Mouse (Mus musculus): Measurements from ENCODE around the gene Rgs3.
A peak's percentile ranks its signal among the peaks of the same experiment; 100 is the strongest.

Rgs3 gene

DNA sequence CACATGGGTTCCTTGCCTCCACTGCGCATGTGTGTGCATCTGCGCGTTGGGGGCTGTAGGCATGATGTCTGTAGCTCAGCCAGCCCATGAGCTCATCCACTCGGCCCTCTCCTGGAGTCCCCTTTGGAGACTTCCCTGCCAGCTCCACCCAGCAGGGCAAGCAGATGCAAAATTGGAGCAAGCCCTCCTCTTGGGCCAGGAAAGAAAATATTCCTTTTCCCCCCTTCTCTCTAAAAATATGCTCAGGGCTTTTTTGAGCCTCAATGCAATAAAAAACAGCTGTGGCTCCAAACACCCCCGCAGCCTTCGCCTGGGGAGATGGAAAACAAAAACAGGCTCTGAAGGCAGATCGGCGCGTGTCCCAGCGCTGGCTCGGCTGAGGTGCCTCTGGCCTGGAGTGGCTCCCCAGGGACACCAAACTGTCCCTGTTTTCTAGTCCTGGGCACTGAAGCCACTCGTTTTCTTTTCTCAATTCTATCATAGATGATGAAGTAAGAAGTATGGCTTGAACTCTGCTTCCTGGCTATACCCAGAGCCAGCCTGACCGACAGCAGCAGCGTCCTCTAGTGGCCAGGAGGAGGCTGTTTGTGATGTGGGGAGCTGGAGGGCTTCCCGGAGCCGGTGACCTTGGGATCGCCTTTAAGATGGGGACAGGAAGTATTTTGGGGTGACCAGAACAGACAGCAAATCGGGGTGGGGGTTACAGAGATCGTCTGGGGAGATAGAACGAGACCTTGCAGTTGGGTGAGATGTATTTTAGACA, 168.1 kb downstream of the Rgs3 start:
- DNase-seq (ENCODE audit: low read depth): no peak

DNA sequence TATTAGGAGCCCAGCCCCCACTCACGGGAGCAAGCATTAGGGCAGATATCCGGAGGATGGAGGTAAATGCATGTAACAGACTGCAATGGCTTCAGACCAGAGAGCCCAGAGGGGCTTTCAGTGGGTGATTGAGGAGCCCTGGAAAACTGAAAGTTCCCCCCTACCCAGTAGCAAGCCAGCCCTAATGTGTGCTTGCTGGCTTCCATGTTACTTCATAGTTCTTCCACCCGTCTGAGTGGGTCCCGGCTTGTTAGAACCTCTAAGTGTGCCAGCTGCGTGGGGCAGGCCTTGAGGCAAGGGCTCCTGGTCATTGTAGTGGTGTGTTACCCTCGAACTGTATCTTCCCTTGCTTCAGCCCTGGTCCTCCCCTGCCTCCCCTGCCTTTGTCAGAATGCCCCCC, 168.8 kb downstream of the Rgs3 start:
- DNase-seq (ENCODE audit: low read depth): no peak

DNA sequence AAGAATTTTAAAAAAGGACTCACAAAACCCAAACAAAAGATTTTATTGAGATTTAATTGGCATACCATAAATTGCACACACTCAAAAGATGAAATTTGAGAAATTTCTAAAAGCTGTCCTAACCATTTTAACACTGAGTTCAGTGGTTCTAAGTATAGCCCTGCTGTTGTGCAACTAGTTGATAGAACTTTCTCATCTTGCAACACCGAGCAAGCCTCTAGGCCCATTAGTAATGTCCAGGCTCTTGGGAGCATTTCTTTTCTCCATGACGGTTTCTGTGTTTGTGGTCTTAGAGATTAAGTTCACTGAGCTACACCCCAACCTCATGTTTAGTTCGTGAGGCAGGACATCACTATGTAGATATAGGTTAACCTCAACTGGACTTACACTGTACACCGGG, 169.5 kb downstream of the Rgs3 start:
- peak; percentile 27 for DNase-seq (ENCODE audit: low read depth)

DNA sequence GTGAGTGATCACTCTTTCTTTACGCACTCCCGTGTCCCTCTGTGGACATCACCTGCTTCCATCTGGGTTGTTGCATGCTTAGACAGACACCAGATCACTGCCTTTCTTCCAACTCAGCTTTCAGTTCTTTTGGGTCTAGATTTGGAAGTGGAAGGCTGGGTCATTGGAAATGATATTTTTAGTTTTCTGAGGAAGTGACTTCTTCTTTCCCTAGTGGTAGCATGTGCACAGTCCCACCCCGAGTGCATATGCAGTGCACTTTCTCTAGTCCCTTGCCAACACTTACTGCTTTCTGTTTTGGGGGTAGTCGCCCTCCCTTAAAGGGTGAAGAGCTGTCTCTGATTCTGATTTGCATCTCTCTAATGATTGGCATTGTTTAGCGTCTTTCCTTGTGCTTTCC, 170.3 kb downstream of the Rgs3 start:
- DNase-seq (ENCODE audit: low read depth): no peak

DNA sequence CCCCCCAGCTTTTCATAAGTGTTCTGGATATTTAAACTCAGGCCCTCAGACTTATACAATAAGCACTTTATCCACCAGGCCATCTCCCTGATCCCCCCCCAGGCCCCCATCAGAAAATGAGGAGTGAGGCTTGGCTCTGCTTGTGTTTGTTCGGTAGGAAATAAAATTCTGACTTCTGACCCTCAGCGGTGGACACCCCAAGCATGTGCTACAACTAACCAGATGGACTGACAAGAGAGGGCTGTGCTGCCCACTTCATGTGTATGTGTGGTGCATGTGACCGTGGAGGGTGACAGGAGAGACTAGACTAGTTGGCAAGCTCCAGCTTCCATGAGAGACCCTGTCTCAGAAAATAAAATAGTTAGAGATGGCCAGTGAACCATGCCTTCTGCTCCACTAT, 171.2 kb downstream of the Rgs3 start:
- DNase-seq (ENCODE audit: low read depth): no peak

DNA sequence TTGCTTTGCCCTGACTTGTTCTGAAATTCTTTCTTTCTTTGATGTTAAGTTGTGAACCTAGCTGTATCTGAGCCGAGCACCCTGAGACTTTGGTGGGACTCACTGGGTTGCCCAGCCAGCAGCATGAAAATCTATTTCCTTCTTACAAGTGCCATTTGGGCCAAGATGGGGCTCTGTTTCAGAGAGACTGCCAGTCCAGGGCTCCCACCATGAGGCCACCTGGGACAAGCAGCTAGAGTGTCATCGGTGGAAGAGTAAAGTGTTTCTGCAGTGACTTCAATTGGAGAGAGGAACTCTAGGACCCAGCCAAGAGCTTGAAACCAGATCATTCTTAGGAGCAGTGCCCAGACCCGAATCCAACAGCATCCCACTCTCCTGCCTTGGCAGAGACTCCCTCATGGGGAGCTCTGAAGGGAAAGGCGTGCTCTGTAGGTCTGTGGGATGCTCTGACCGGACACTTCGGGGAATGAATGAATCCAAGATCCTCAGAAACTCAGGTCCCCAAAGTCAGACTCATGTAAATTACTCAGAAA, 171.9 kb downstream of the Rgs3 start:
- DNase-seq (ENCODE audit: low read depth): no peak

DNA sequence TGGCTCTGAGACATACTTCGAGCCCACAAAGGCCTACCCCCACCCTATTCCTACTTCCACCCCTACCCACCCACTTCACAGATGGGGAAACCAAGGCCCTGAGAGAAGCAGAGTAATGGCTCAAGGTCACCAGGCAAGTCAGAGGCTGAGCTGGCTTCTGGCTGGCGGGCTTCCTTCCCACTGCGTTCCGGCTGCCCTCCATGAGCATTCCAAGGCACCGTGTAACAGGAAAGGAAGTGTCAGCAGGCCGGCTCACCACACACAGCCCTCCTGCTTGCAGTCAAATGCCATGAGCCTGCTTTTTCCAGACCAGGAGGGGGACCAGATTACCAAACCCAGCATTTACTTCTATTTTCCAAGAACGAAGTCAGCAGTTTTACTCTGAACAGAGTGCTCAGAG, 172.4 kb downstream of the Rgs3 start:
- DNase-seq (ENCODE audit: low read depth): no peak

DNA sequence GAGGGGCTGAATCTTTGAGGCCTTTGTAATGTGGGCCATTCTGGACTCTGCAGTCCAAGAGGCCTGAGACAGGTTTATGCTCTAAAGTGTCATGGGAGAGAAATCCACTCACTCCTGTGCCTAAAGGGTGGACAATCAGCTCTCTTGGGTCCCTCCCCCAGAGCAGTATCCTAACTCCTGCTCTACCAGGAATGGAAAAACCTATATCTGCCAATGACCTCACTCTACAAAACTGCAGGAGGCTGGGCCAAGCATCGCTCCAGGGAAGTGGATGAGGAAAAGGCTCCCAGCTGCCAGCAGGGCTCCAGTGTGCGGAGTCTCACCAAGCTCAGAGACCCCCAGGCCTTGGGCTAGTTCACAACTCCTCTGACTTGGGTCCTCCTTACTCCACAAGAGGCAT, 173.2 kb downstream of the Rgs3 start:
- DNase-seq (ENCODE audit: low read depth): no peak

DNA sequence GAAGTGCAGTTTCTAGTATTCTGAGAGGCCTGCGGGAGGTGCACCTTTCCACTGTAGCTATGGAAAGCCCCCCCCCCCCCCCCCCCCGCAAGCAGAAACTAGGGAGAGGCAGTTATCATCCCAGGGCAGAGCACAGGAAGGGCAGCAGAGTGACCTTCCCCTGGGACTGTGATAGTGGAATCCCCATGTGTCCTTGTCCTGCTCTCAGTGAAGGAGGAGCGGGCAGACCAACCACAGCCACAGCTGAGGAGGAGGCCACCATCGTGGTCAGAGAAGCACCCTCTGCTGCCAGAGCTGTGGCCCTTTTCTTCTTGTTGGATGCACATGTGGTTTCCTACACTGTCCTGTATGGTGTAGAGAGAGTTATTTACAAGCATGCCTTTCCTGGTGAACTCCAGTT, 174.3 kb downstream of the Rgs3 start:
- no peak for DNase-seq (ENCODE audit: low read depth)

DNA sequence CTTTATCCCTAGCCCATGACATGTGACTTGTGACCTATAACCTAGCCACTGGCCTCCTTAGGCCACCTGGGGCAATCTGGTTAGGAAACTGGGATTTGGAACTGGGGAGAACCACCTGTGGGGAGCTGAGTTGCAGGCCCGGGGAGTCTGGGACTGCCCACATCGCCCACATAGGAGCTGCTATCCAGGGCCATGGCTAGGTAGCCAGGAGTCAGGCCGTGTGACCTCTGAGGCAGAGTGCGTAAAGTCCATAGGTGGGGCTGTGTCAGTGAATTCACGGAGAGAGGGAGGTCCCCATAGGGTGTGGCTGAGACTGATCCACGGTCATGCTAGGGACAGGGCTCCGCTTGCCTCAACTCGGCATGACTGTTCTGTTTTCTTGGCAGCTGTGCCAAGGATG, 175.6 kb downstream of the Rgs3 start:
- no peak for DNase-seq (ENCODE audit: low read depth)

DNA sequence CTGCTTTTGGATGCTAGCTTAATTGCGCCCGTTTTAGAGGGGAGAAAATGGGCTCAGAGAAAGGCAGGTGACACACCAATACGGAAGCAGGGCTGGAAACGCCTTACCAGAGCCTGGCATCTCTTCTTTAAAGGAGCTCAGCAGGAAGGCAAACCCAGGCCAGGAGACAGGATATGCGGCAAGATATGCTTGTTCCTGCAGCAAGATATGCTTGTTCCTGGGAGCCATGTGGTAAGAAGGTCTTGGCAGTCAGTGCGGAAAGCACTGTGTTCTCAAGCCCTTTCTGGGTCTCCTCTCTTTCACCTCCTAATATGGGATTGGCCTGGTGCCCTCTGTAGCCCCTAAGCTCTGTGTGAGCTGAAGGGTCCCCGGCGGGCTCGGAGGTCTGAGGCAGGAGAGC, 176.2 kb downstream of the Rgs3 start:
- DNase-seq (ENCODE audit: low read depth): no peak

DNA sequence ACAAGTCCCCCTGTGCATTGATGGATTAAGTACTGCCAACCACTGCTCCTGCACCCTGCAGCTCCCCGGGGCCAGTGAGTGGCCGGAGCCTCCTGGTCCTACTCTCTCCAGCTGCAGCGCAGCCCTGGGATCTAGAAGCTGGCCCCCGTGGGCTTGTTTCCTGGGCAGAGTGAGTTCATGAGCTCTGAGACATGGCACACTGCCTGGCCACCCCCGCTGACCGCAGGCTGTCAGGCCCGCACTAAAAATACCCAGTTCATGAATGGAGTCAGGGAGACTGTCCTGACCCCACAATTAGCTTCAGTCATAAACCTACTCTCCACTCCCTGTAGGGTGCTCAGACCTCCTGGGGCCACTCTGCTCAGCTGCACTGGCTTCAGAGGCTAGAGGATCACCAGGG, 176.8 kb downstream of the Rgs3 start:
- no peak for DNase-seq (ENCODE audit: low read depth)

DNA sequence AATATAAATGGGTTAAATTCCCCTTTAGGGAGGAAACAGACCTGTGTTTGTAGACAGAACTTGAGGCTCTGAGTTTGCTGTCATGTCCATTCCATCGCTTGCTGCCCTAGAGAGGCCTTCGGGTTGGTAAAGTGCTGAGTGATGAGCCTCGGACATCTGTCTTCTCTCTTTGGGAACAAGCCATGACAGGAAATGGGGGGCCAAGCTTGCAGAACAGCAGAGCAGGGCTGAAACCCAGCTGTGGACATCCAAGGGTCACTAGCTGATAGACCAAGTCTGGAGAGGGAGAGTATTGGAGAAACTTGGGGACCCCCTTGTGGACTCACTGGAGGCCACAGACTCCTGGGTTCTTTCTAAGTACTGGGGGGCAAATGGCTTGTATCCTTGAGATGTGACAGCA, 177.3 kb downstream of the Rgs3 start:
- DNase-seq (ENCODE audit: low read depth): no peak

DNA sequence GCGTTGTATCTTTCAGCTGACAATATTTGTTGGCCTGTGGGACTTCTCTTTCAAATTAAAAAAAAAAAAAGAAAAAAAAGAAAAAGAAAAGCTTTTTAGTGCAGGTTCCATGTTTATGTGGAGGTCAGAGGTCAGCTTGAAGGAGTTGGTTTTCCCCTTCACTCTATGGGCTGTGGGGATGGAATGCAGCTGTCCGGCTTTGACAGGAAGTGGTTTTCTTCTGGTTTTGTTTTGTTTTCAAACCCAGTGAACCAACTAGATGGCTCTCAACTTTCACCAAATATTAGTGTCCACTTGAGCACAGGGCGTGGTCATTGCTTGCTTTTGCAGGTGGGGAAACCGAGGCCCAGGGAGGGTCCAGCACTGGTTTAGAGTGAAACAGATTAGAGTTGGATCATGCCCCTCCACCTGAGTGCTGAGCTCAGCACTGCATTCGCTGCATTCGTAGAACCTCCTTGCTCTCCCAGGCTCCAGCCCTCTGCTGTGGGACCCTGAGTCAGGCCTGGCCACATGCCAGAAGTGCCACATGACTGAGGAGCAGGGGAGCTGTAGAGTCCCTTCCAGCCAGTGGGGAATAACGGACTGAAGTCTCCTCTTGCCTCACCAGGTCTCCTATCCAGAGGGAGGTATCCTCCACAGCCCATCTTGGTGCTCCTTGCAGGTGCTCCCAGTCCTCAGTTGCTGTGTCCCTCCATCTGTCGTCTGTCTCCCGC, 178.5 kb downstream of the Rgs3 start:
- peak; percentile 59 for DNase-seq (ENCODE audit: low read depth)

DNA sequence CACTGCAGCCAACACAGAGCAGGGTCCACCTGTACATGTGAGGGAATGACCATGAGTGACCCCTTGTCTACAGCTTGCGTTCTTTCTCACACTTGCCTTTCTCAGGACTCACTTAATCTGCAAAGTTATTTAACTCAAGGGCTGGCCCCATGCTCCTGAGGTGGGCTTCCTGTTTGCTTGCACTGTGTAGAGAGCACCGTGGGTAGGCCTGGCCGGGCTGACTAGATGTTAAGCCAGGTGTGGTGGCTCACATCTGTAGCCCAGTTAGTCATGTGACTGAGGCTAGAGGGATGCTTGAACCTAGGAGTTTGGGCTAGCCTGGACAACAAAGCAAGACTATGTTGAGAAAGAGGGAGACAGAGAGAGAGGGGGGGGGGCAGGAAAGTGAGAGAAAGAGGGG, 179.3 kb downstream of the Rgs3 start:
- no peak for DNase-seq (ENCODE audit: low read depth)

DNA sequence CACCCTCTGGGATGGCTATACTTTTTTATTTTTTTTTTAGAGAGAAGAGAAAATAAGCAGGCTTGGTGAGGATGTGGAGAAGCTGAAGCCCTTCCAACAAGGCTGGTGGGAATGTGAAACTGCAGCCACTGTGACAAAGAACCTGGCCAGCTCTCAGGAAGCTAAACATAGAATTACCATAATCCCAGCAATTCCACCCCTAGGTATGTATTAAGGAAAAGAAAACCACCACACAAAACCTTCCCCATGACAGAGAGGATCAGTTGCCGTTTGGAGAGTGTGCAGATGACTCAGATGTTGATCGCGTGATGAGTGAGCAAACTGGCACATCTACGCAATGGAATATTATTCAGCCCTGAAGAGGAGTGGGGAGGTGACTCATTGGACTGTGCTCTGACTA, 179.9 kb downstream of the Rgs3 start:
- no peak for DNase-seq (ENCODE audit: low read depth)

DNA sequence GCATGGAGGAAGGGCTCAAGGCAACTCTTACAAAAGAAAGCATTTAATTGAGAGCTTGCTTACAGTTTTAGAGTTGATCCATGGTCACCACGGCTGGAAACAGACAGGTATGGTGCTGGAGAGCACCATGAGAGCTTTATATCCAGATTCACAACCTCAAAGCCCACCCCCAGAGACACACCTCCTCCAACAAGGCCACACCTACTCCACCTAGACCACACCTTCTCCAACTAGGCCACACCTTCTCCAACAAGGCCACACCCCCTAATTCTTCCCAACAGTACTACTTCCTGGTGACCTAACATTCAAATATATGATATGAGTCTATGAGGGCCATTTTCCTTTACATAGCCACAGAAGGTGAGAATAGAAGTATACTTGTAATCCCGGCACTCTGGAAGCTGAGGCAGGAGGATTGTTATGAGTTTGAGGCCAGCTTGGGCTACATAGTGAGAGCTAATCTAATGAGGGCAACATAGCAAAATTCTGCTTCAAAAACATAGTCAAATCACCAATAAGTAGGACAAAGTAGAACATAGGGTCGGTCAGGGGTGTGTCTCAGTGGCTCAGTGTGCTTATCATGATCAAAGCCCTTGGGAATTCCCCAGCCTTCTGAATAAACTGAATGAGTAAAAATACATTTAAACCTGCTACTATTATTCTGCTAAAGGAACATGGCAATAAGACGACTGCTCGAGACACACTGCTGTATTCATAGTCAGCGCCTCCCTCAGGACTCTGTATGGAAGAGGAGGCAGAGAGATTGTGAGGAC, 180.8 kb downstream of the Rgs3 start:
- no peak for DNase-seq (ENCODE audit: low read depth)

DNA sequence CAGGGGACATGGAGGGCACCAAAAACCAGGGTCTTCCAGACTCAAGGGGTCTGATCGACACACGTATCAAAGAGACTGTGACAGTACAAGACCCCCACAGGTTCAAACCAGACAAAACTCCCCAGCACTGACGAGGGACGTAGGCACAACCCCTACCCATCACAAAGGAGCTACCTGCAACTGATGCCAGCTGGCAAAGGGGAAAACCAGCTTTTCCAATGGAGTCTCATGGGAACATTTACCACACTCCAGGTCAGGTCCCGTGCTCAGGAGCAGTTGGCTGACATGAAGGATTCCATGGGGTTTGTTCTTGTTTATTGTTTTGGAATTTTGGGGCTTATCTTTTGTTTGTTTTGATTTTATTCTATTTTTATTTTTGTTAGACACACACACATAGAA, 181.4 kb downstream of the Rgs3 start:
- no peak for DNase-seq (ENCODE audit: low read depth)

DNA sequence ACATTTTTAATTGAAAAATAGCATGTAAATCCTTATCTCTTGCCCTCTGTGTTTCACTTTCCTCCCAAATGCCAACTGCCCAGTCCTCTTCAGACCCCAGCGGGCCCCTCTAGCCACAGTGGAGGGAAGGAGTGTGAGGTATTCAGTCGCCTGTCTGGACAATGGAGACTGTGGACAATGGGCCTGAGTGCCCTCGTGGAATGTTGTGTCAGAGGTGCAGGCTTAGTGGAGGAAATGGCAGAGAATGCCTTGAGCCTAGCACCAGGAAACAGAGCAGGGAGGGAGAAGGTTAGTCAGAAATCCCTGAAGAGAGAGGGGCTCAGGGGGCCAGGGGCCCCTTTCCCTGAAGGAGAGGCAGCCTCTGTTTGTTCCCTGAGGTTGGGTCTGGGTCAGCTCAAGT, 182.0 kb downstream of the Rgs3 start:
- no peak for DNase-seq (ENCODE audit: low read depth)

DNA sequence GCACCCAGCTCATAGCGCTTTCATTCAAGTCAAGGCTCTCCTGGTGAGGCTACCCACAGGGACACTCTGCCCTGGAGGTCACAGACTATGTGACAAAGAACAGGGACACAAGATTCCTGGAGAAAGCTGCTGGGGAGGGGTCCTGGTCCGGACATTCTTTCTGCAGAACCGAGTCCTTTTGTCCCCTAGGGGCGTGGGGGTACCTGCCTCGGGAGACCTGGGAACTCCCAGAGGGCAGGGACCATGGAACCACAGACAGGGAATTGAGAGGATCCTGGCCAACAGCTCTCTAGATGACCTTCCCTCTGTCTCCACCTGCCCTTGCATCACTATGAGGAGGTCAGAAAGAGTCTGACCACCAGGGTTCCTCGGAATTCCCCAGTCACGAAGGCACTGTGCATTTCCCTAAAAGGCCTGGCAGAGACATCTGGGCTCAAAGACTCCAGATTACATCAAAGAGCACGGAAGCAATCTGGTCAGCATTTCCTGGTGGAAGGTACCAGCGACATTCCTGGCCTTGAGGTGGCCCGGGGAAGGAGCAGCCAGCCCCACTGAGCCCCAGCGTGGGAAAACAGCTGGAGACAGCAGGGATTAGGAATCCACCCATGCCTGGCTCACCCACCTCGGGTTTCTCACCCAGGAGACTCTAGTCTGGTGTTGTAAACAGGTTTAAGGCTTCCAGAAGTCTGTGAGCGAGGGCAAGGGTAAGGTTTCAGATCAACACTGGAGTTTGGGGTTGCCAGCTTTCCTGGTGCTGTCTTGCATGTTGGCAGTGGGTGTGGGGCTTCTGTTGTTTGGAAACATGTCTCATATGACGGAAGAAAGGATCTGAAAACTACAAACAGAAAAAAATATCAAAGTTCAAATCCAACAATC, 183.5 kb downstream of the Rgs3 start:
- DNase-seq (ENCODE audit: low read depth): no peak

DNA sequence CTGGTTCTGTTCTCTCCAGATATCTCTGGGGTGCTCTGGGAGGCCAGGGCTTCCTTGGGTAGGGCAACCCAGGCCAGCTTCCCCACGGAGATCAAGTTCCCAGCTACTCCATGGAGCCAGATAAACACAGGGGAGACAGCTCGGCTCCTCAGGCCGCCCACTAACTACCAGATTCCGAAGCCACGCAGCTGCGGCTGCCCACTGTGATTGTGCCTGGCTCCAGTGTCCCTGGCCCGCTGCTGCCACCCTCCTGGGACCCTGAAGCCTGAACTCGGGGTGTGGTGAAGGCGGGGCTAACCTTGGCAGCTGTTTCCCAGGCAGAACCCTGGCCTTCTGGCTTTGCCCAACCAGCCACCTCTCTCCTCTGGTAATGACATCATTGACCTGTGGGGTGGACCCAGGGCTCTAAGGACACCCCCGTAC, 184.9 kb downstream of the Rgs3 start:
- DNase-seq (ENCODE audit: low read depth): no peak

Data from 416B (cell line).